Comparison of ENCODE assay signal across 13 mouse cellular contexts in genomic region chr6:127104396-127105029, GRCm38 (mm10). TPM values are rescaled to one million over a fixed set of nuclear protein-coding genes. Genes with fewer than 3 reads are reported as not detected.
"Had no signal": no experiment of that assay in that cellular context is flagged by ENCODE, and none has a peak within 500 bp of the region (broad histone marks: within the 10 kb centered on the region; RNA-seq: fewer than 3 reads in every experiment).

No protein-coding gene starts in this region.

- H3K9me3 ChIP-seq: limb, embryonic 13.5 days; liver, embryonic 15.5 days; midbrain, embryonic 13.5 days; neural tube, embryonic 13.5 days had no signal

- DNase-seq: layer of hippocampus, adult 9-11 months; layer of hippocampus, postnatal 36 days had no signal

- H3K27me3 ChIP-seq: limb, embryonic 13.5 days; midbrain, embryonic 13.5 days; neural tube, embryonic 13.5 days had no signal

- ATAC-seq: lung, postnatal 0 days; midbrain, embryonic 13.5 days had no signal

- H3K4me3 ChIP-seq: limb, embryonic 13.5 days; liver, embryonic 15.5 days; midbrain, embryonic 13.5 days; neural tube, embryonic 13.5 days had no signal

- H3K9ac ChIP-seq: limb, embryonic 13.5 days; liver, embryonic 15.5 days; midbrain, embryonic 13.5 days; neural tube, embryonic 13.5 days had no signal

- H3K36me3 ChIP-seq: liver, embryonic 15.5 days had no signal

- H3K4me2 ChIP-seq: limb, embryonic 13.5 days; liver, embryonic 15.5 days; midbrain, embryonic 13.5 days; neural tube, embryonic 13.5 days had no signal

- H3K27ac ChIP-seq: kidney, postnatal 0 days; limb, embryonic 13.5 days; liver, embryonic 15.5 days; midbrain, embryonic 13.5 days; neural tube, embryonic 13.5 days had no signal

RNA-seq across cellular contexts. Expression of gene Fgf23, which starts 31.8 kb away (rescaled TPM):
- total RNA-seq: liver, adult 2 months; megakaryocyte progenitor cell, adult 5-6 weeks had no signal
- polyA plus RNA-seq: kidney, postnatal 0 days; limb, embryonic 13.5 days; liver, adult 2 months; liver, embryonic 15.5 days; lung, adult 2 months; lung, postnatal 0 days; neural tube, embryonic 13.5 days; small intestine, adult 2 months; stomach, embryonic 16.5 days had no signal
